Mouse (Mus musculus) adrenal gland, postnatal 4 days (tissue): ENCODE results near the gene Gsto2. TPM values are rescaled to one million over a fixed set of nuclear protein-coding genes. Genes with fewer than 3 reads are reported as not detected.
A peak's percentile ranks its signal among the peaks of the same experiment; 100 is the strongest.

Source experiments
- DNase-seq, 2 experiments: peaks; one replicate each; pipeline ENCODE4 v3.0.0; 2021 to 2022; ENCODE audit warnings: low spot score in 2 of 2, mixed read lengths in 2 of 2
- microRNA-seq: library from miRNA; unstranded; fragments of <30 nt; microRNA quantifications from one replicate; pipeline ENCODE4 v1.2.0, GENCODE M21; 2021
- total RNA-seq, 2 experiments: library from RNA; stranded (reverse); gene quantifications; 2 replicates each; pipeline ENCODE4 v1.2.3; 2021

The Gsto2 gene
- total RNA-seq, 2 experiments from 2014 or later: 1.0 to 2.5 TPM

GRCm38 (mm10) chr19:47918455-47919101 is 53.2 kb downstream of the Gsto2 start:
- DNase-seq: no peak

GRCm38 (mm10) chr19:47919126-47919965 is 54.0 kb downstream of the Gsto2 start, which contains the start of the genes Cfap43 and Itprip:
Gene Cfap43, minus strand, starts transcription at chr19:47919287.
Gene Itprip, minus strand, starts transcription at chr19:47919299.
- DNase-seq: peak; percentile 41 to 65

- DNase-seq: no peak
Measured at GRCm38 (mm10) chr19:47919966-47920375, 54.6 kb downstream of the Gsto2 start.

GRCm38 (mm10) chr19:47925819-47926218 is 60.5 kb downstream of the Gsto2 start:
- no peak for DNase-seq

- DNase-seq: no peak
Measured at GRCm38 (mm10) chr19:47927032-47927431, 61.7 kb downstream of the Gsto2 start.

GRCm38 (mm10) chr19:47929043-47929442 is 63.7 kb downstream of the Gsto2 start:
- no peak for DNase-seq

GRCm38 (mm10) chr19:47931982-47932638 is 66.8 kb downstream of the Gsto2 start:
- DNase-seq: no peak

- DNase-seq: no peak
Measured at GRCm38 (mm10) chr19:47934146-47934545, 68.8 kb downstream of the Gsto2 start.

GRCm38 (mm10) chr19:47934636-47935238 is 69.4 kb downstream of the Gsto2 start:
- no peak for DNase-seq

GRCm38 (mm10) chr19:47935530-47935929 is 70.2 kb downstream of the Gsto2 start:
- DNase-seq: no peak

Small RNA genes within 50 kb of the gene (microRNA-seq; reads per million reads assigned to microRNA genes)
- gene Gm22240: not detected

Other genes starting within 250 kb of the Gsto2 start
- gene Col17a1, start 173.4 kb upstream of the Gsto2 start, total RNA-seq: under 1 TPM; 0.20 to 0.22 TPM
- gene Sfr1, start 133.9 kb upstream of the Gsto2 start, total RNA-seq: 100 to 1,000 TPM; 102 to 112 TPM
- 100 to 1,000 TPM; 121 to 129 TPM for gene Gsto1, start 10.6 kb upstream of the Gsto2 start, total RNA-seq
- under 1 TPM; 0.22 to 0.31 TPM for gene Cfap43, start 53.8 kb downstream of the Gsto2 start, total RNA-seq
- 10 to 100 TPM; 19.2 to 20.4 TPM for gene Itprip, start 53.8 kb downstream of the Gsto2 start, total RNA-seq
- gene Cfap58, start 72.1 kb downstream of the Gsto2 start, total RNA-seq: under 1 TPM; 0.08 to 0.14 TPM